Mouse (Mus musculus): ENCODE measurements around the gene Gm10160. TPM values are rescaled to one million over a fixed set of nuclear protein-coding genes. Genes with fewer than 3 reads are reported as not detected.

The Gm10160 gene
- not detected in 2 replicates for polyA plus RNA-seq (2016; fragmentation: Nextera tagmentation; extraction: Ambion mirVana)

- DNase-seq (ENCODE audit: low spot score), result no peak
- peaks cover 46% of the 10 kb centered on the region for H3K27me3 ChIP-seq (ENCODE audit: low read depth, poor library complexity, severe bottlenecking)
- no peaks in the 10 kb centered on the region for H3K36me3 ChIP-seq
- no peak within 1 kb of the TSS for H3K27ac ChIP-seq
- H3K4me3 ChIP-seq, result no peak within 1 kb of the TSS
- peaks cover 27% of the 10 kb centered on the region for H3K4me1 ChIP-seq
- H3K9me3 ChIP-seq (replicated peaks), result no peaks in the 10 kb centered on the region
- 74% methylated on average over 1 of the region's 1 CpGs for WGBS
Measured at GRCm38 (mm10) chr7:81855694-81856093, at the start of gene Gm10160. TSS of gene Gm10160 (minus strand) at chr7:81855794.

GRCm38 (mm10) chr7:81904926-81905325, 49.3 kb upstream of the Gm10160 start:
- WGBS, result 85% methylated on average over 2 of the region's 2 CpGs
- H3K4me1 ChIP-seq, result no peaks in the 10 kb centered on the region
- H3K27me3 ChIP-seq (ENCODE audit: low read depth, poor library complexity, severe bottlenecking), result no peaks in the 10 kb centered on the region
- no peak overlapping the region for H3K27ac ChIP-seq
- peaks cover 21% of the 10 kb centered on the region for H3K36me3 ChIP-seq
- no peaks in the 10 kb centered on the region for H3K9me3 ChIP-seq (replicated peaks)
- no peak for DNase-seq (ENCODE audit: low spot score)
- no peak overlapping the region for H3K4me3 ChIP-seq

GRCm38 (mm10) chr7:81904094-81904493, 48.5 kb upstream of the Gm10160 start:
- no peak for DNase-seq (ENCODE audit: low spot score)
- WGBS, result 77% methylated on average over 4 of the region's 4 CpGs

DNA sequence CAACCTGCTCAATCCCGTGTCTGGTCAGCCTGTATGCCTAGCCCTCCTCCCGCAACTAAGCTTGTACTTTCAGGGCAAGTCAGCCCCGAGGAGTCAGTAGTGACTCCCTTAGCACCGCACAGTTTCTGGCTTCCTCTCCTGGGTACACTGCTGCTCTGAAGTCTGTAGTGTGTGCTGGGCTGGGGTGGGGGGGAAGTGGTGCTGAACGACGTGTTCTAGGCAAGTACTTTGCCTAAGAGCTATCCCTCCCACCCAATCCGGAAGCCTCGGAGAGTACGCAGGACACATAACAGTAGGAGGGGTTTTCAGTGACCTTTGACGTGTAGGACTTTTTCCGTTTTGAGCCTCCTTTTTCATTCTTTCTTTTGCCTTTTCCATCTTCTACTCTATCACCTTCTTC, 43.8 kb upstream of the Gm10160 start:
- no peaks in the 10 kb centered on the region for H3K4me1 ChIP-seq
- H3K9me3 ChIP-seq (replicated peaks), result no peaks in the 10 kb centered on the region
- no peaks in the 10 kb centered on the region for H3K27me3 ChIP-seq (ENCODE audit: low read depth, poor library complexity, severe bottlenecking)
- peaks cover 47% of the 10 kb centered on the region for H3K36me3 ChIP-seq
- no peak overlapping the region for H3K27ac ChIP-seq
- WGBS, result 81% methylated on average over 11 of the region's 11 CpGs
- no peak for DNase-seq (ENCODE audit: low spot score)
- no peak overlapping the region for H3K4me3 ChIP-seq

More at GRCm38 (mm10) chr7:81904094-81904493, 48.5 kb upstream of the Gm10160 start:
- Histone ChIP-seq H3K27ac (no peak overlapping the region), H3K9me3 (replicated peaks) (no peaks in the 10 kb centered on the region), H3K27me3 (ENCODE audit: low read depth, poor library complexity, severe bottlenecking) (no peaks in the 10 kb centered on the region), H3K4me1 (no peaks in the 10 kb centered on the region), H3K36me3 (peaks cover 26% of the 10 kb centered on the region), H3K4me3 (no peak overlapping the region)

DNA sequence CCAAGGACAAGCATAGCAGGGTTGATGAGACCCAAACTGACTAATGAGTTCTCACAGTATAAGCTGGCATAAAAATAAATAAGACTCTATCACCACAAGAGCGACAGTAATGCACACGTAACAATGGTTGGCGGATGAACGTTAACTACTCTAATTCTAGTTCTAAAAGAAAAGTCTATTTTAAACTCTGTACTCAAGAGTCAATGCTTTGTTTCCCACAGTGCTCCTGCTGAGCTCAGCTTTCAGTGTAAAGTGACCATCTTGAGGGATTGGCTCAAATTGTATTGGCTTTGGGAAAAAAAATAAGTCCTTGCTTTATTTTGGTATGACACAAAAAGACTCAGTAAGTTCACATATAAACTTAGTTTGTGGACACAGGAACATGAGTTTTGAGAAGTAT, 29.5 kb upstream of the Gm10160 start:
- Histone ChIP-seq H3K27me3 (ENCODE audit: low read depth, poor library complexity, severe bottlenecking) (no peaks in the 10 kb centered on the region), H3K4me3 (no peak overlapping the region), H3K36me3 (peaks cover 54% of the 10 kb centered on the region), H3K4me1 (no peaks in the 10 kb centered on the region), H3K9me3 (replicated peaks) (no peaks in the 10 kb centered on the region), H3K27ac (no peak overlapping the region)
- WGBS, result 96% methylated on average over 4 of the region's 4 CpGs
- no peak for DNase-seq (ENCODE audit: low spot score)

- no peaks in the 10 kb centered on the region for H3K9me3 ChIP-seq (replicated peaks)
Measured at GRCm38 (mm10) chr7:81881600-81881999, 26.0 kb upstream of the Gm10160 start.

DNA sequence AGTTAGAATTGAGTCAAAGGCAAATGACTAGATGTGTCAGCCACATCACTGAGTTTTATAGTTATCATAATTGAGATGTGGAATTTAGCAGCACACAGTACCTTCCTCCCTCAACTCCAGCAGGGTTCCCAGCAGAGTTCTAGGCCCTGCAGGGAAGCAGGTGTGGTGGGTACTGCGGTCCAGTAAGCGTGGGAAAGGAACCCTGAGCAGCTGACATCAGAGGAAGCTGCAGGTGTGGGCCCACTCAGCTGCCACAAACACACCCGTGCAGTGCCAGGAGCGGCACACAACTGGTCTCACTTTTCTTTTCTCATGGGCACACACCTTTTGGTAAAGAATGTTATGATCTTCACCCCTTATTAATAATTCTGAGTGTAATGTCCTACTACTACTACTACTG, 25.2 kb upstream of the Gm10160 start:
- Histone ChIP-seq H3K36me3 (peaks cover 28% of the 10 kb centered on the region), H3K9me3 (replicated peaks) (no peaks in the 10 kb centered on the region), H3K4me3 (no peak overlapping the region), H3K27ac (no peak overlapping the region), H3K4me1 (no peaks in the 10 kb centered on the region), H3K27me3 (ENCODE audit: low read depth, poor library complexity, severe bottlenecking) (no peaks in the 10 kb centered on the region)
- WGBS, result 94% methylated on average over 4 of the region's 4 CpGs
- no peak for DNase-seq (ENCODE audit: low spot score)

More at GRCm38 (mm10) chr7:81881600-81881999, 26.0 kb upstream of the Gm10160 start:
- no peak for DNase-seq (ENCODE audit: low spot score)
- no peaks in the 10 kb centered on the region for H3K4me1 ChIP-seq
- peaks cover 35% of the 10 kb centered on the region for H3K36me3 ChIP-seq
- WGBS, result 88% methylated on average over 3 of the region's 3 CpGs
- no peak overlapping the region for H3K4me3 ChIP-seq
- no peak overlapping the region for H3K27ac ChIP-seq
- no peaks in the 10 kb centered on the region for H3K27me3 ChIP-seq (ENCODE audit: low read depth, poor library complexity, severe bottlenecking)

- no peak for DNase-seq (ENCODE audit: low spot score)
- Histone ChIP-seq H3K4me3 (no peak overlapping the region), H3K36me3 (peaks cover 25% of the 10 kb centered on the region), H3K4me1 (no peaks in the 10 kb centered on the region), H3K9me3 (replicated peaks) (no peaks in the 10 kb centered on the region), H3K27ac (no peak overlapping the region), H3K27me3 (ENCODE audit: low read depth, poor library complexity, severe bottlenecking) (no peaks in the 10 kb centered on the region)
- WGBS, result 83% methylated on average over 5 of the region's 5 CpGs
Measured at GRCm38 (mm10) chr7:81880286-81880685, 24.7 kb upstream of the Gm10160 start.

- no peak overlapping the region for H3K27ac ChIP-seq
- no peak overlapping the region for H3K4me3 ChIP-seq
- 90% methylated on average over 9 of the region's 9 CpGs for WGBS
- no peaks in the 10 kb centered on the region for H3K4me1 ChIP-seq
- no peak for DNase-seq (ENCODE audit: low spot score)
- H3K9me3 ChIP-seq (replicated peaks), result no peaks in the 10 kb centered on the region
- no peaks in the 10 kb centered on the region for H3K27me3 ChIP-seq (ENCODE audit: low read depth, poor library complexity, severe bottlenecking)
- H3K36me3 ChIP-seq, result peaks cover 12% of the 10 kb centered on the region; the same call in 1 of the 2 replicates
Measured at GRCm38 (mm10) chr7:81875372-81875771, 19.8 kb upstream of the Gm10160 start.

GRCm38 (mm10) chr7:81874636-81875035, 19.0 kb upstream of the Gm10160 start:
- no peak overlapping the region for H3K4me3 ChIP-seq

GRCm38 (mm10) chr7:81873807-81874206, 18.2 kb upstream of the Gm10160 start:
- 38% methylated on average over 1 of the region's 1 CpGs for WGBS
- peaks cover 6% of the 10 kb centered on the region; the same call in 1 of the 2 replicates for H3K4me1 ChIP-seq
- H3K27me3 ChIP-seq (ENCODE audit: low read depth, poor library complexity, severe bottlenecking), result no peaks in the 10 kb centered on the region
- no peak for DNase-seq (ENCODE audit: low spot score)
- H3K9me3 ChIP-seq (replicated peaks), result no peaks in the 10 kb centered on the region
- peaks cover 11% of the 10 kb centered on the region; the same call in 1 of the 2 replicates for H3K36me3 ChIP-seq
- no peak overlapping the region for H3K4me3 ChIP-seq
- no peak overlapping the region for H3K27ac ChIP-seq

More at GRCm38 (mm10) chr7:81874636-81875035, 19.0 kb upstream of the Gm10160 start:
- 87% methylated on average over 6 of the region's 6 CpGs for WGBS
- no peaks in the 10 kb centered on the region for H3K27me3 ChIP-seq (ENCODE audit: low read depth, poor library complexity, severe bottlenecking)
- peaks cover 12% of the 10 kb centered on the region; the same call in 1 of the 2 replicates for H3K36me3 ChIP-seq
- no peaks in the 10 kb centered on the region for H3K9me3 ChIP-seq (replicated peaks)
- no peak overlapping the region for H3K27ac ChIP-seq
- DNase-seq (ENCODE audit: low spot score), result no peak
- H3K4me1 ChIP-seq, result peaks cover 3% of the 10 kb centered on the region; the same call in 1 of the 2 replicates

- WGBS, result 85% methylated on average over 13 of the region's 13 CpGs
- peaks cover 6% of the 10 kb centered on the region; the same call in 1 of the 2 replicates for H3K4me1 ChIP-seq
- H3K4me3 ChIP-seq, result no peak overlapping the region
- no peaks in the 10 kb centered on the region for H3K27me3 ChIP-seq (ENCODE audit: low read depth, poor library complexity, severe bottlenecking)
- H3K9me3 ChIP-seq (replicated peaks), result no peaks in the 10 kb centered on the region
- H3K36me3 ChIP-seq, result 0 out of 2 replicates have a peak, but pooled peaks cover 2% of the 10 kb centered on the region
- H3K27ac ChIP-seq, result no peak overlapping the region
- DNase-seq (ENCODE audit: low spot score), result peak; percentile 27
Measured at GRCm38 (mm10) chr7:81872493-81873013, 17.0 kb upstream of the Gm10160 start.

- Histone ChIP-seq H3K4me3 (no peak overlapping the region), H3K27ac (no peak overlapping the region)
Measured at GRCm38 (mm10) chr7:81868158-81868557, 12.6 kb upstream of the Gm10160 start.

More at GRCm38 (mm10) chr7:81868158-81868557, 12.6 kb upstream of the Gm10160 start:
- peak; percentile 86 for DNase-seq (ENCODE audit: low spot score)
- no peaks in the 10 kb centered on the region for H3K9me3 ChIP-seq (replicated peaks)
- WGBS, result 30% methylated on average over 6 of the region's 6 CpGs
- peaks cover 8% of the 10 kb centered on the region; the same call in 1 of the 2 replicates for H3K4me1 ChIP-seq
- no peaks in the 10 kb centered on the region for H3K27me3 ChIP-seq (ENCODE audit: low read depth, poor library complexity, severe bottlenecking)
- H3K36me3 ChIP-seq, result no peaks in the 10 kb centered on the region
